Mouse (Mus musculus) embryonic facial prominence, embryonic 15.5 days (tissue): Measurements from ENCODE around the gene Mbd5. TPM values are rescaled to one million over a fixed set of nuclear protein-coding genes. Genes with fewer than 3 reads are reported as not detected.
A peak's percentile ranks its signal among the peaks of the same experiment; 100 is the strongest.

Source experiments
- ATAC-seq: fragments of 200-750 bp; cut with Nextera tagmentation; 2 replicates; pipeline ENCODE4 v1.8.0; 2017; ENCODE audit warnings: low read depth, moderate TSS enrichment; ENCODE audit not compliant: insufficient number of reproducible peaks, low FRiP score, low TSS enrichment
- H3K27ac ChIP-seq: fragments of 300-500 bp; sonication (generic); replicated peaks from 2 replicates; pipeline ENCODE4 v1.5.1; 2015; ENCODE audit warnings: mild to moderate bottlenecking, inconsistent platforms
- H3K27me3 ChIP-seq: fragments of 300-500 bp; sonication (generic); 2 replicates; pipeline ENCODE4 v1.6.1; 2015; ENCODE audit warnings: inconsistent platforms
- H3K36me3 ChIP-seq: fragments of 300-500 bp; sonication (generic); 2 replicates; pipeline ENCODE4 v1.6.1; 2015; ENCODE audit warnings: mild to moderate bottlenecking, inconsistent platforms
- H3K4me1 ChIP-seq: fragments of 300-500 bp; sonication (generic); 2 replicates; pipeline ENCODE4 v1.6.1; 2015; ENCODE audit warnings: inconsistent platforms
- H3K4me2 ChIP-seq: fragments of 300-500 bp; sonication (generic); replicated peaks from 2 replicates; pipeline ENCODE4 v1.6.1; 2015; ENCODE audit warnings: mild to moderate bottlenecking, inconsistent platforms
- H3K4me3 ChIP-seq: fragments of 300-500 bp; sonication (generic); replicated peaks from 2 replicates; pipeline ENCODE4 v1.5.1; 2015; ENCODE audit warnings: mild to moderate bottlenecking, inconsistent platforms
- H3K9ac ChIP-seq: fragments of 300-500 bp; sonication (generic); 2 replicates; pipeline ENCODE4 v1.6.1; 2015; ENCODE audit warnings: inconsistent platforms
- H3K9me3 ChIP-seq: fragments of 300-500 bp; sonication (generic); replicated peaks from 2 replicates; pipeline ENCODE4 v1.6.1; 2016; ENCODE audit warnings: inconsistent platforms
- WGBS: fragments of 180-500 bp; shearing (Covaris S2); methylation state at CpG from one replicate; pipeline ENCODE4 v1.1.7; 2015; 5-methylcytosine and 5-hydroxymethylcytosine counted together
- polyA plus RNA-seq: library from polyadenylated mRNA; unstranded; fragments of >200 nt; fragmentation: Nextera tagmentation; extraction: Ambion mirVana; gene quantifications from 2 replicates; pipeline ENCODE4 v1.2.1, GENCODE M21; 2015

Mbd5 gene
- polyA plus RNA-seq, 1 experiment from 2014 or later: 28.4 TPM

- 44% methylated on average over 11 of the region's 11 CpGs for WGBS
Observed at GRCm38 (mm10) chr2:49272295-49272967, 323.1 kb downstream of the Mbd5 start.

GRCm38 (mm10) chr2:49276017-49276722 lies 326.9 kb downstream of the Mbd5 start:
- Histone ChIP-seq H3K9me3 (no peaks in the 10 kb centered on the region), H3K9ac (no peak overlapping the region), H3K4me2 (no peak overlapping the region), H3K4me1 (no peaks in the 10 kb centered on the region), H3K4me3 (no peak overlapping the region), H3K27me3 (no peaks in the 10 kb centered on the region), H3K27ac (no peak overlapping the region), H3K36me3 (peaks cover 5% of the 10 kb centered on the region; the same call in 1 of the 2 replicates)
- WGBS: 89% methylated on average over 4 of the region's 4 CpGs
- ATAC-seq: no peak

More at GRCm38 (mm10) chr2:49272295-49272967, 323.1 kb downstream of the Mbd5 start:
- Histone ChIP-seq H3K9ac (no peak overlapping the region), H3K4me2 (no peak overlapping the region), H3K27ac (no peak overlapping the region), H3K9me3 (no peaks in the 10 kb centered on the region), H3K4me3 (no peak overlapping the region), H3K4me1 (no peaks in the 10 kb centered on the region), H3K36me3 (no peaks in the 10 kb centered on the region), H3K27me3 (no peaks in the 10 kb centered on the region)
- no peak for ATAC-seq

GRCm38 (mm10) chr2:49280496-49280895 lies 331.2 kb downstream of the Mbd5 start:
- Histone ChIP-seq H3K9ac (no peak overlapping the region), H3K4me3 (no peak overlapping the region), H3K27ac (no peak overlapping the region), H3K4me1 (no peaks in the 10 kb centered on the region), H3K27me3 (no peaks in the 10 kb centered on the region), H3K9me3 (no peaks in the 10 kb centered on the region), H3K4me2 (no peak overlapping the region), H3K36me3 (peaks cover 5% of the 10 kb centered on the region; the same call in 1 of the 2 replicates)
- no peak for ATAC-seq

- ATAC-seq: no peak
- no peak overlapping the region for H3K4me2 ChIP-seq
- H3K9me3 ChIP-seq: no peaks in the 10 kb centered on the region
- no peak overlapping the region for H3K9ac ChIP-seq
- H3K27me3 ChIP-seq: no peaks in the 10 kb centered on the region
- H3K4me3 ChIP-seq: no peak overlapping the region
- peaks cover 5% of the 10 kb centered on the region; the same call in 1 of the 2 replicates for H3K36me3 ChIP-seq
- no peaks in the 10 kb centered on the region for H3K4me1 ChIP-seq
- no peak overlapping the region for H3K27ac ChIP-seq
Observed at GRCm38 (mm10) chr2:49283583-49283982, 334.3 kb downstream of the Mbd5 start.

GRCm38 (mm10) chr2:49286965-49287364 lies 337.7 kb downstream of the Mbd5 start:
- Histone ChIP-seq H3K4me3 (no peak overlapping the region), H3K9ac (no peak overlapping the region), H3K27ac (no peak overlapping the region), H3K9me3 (no peaks in the 10 kb centered on the region), H3K27me3 (no peaks in the 10 kb centered on the region), H3K4me1 (no peaks in the 10 kb centered on the region), H3K4me2 (no peak overlapping the region), H3K36me3 (no peaks in the 10 kb centered on the region)
- ATAC-seq: no peak
- WGBS: 37% methylated on average over 1 of the region's 1 CpGs

- no peak for ATAC-seq
- no peaks in the 10 kb centered on the region for H3K27me3 ChIP-seq
- H3K36me3 ChIP-seq: no peaks in the 10 kb centered on the region
- H3K9me3 ChIP-seq: no peaks in the 10 kb centered on the region
- no peak overlapping the region for H3K9ac ChIP-seq
- no peak overlapping the region for H3K4me2 ChIP-seq
- H3K27ac ChIP-seq: no peak overlapping the region
- 79% methylated on average over 2 of the region's 2 CpGs for WGBS
- H3K4me3 ChIP-seq: no peak overlapping the region
- no peaks in the 10 kb centered on the region for H3K4me1 ChIP-seq
Observed at GRCm38 (mm10) chr2:49291709-49292108, 342.4 kb downstream of the Mbd5 start.

GRCm38 (mm10) chr2:49312629-49313447 lies 363.5 kb downstream of the Mbd5 start:
- no peaks in the 10 kb centered on the region for H3K36me3 ChIP-seq
- H3K4me3 ChIP-seq: peak overlapping the region; percentile 45
- H3K4me1 ChIP-seq: no peaks in the 10 kb centered on the region
- H3K4me2 ChIP-seq: peak overlapping the region; percentile 46
- no peaks in the 10 kb centered on the region for H3K27me3 ChIP-seq
- 31% methylated on average over 19 of the region's 19 CpGs for WGBS
- no peaks in the 10 kb centered on the region for H3K9me3 ChIP-seq
- H3K9ac ChIP-seq: 0 out of 2 replicates have a peak overlapping the region, but pooled peaks have one; percentile 9
- peak; percentile 63; the same call in 1 of the 2 replicates for ATAC-seq
- no peak overlapping the region for H3K27ac ChIP-seq

GRCm38 (mm10) chr2:49333594-49333993 lies 384.3 kb downstream of the Mbd5 start:
- 90% methylated on average over 7 of the region's 7 CpGs for WGBS
- ATAC-seq: no peak
- no peak overlapping the region for H3K4me3 ChIP-seq

GRCm38 (mm10) chr2:49335267-49335666 lies 386.0 kb downstream of the Mbd5 start:
- H3K9me3 ChIP-seq: no peaks in the 10 kb centered on the region
- ATAC-seq: no peak
- no peaks in the 10 kb centered on the region for H3K27me3 ChIP-seq
- no peaks in the 10 kb centered on the region for H3K36me3 ChIP-seq
- H3K27ac ChIP-seq: no peak overlapping the region
- no peaks in the 10 kb centered on the region for H3K4me1 ChIP-seq
- WGBS: 86% methylated on average over 9 of the region's 9 CpGs
- no peak overlapping the region for H3K4me3 ChIP-seq
- no peak overlapping the region for H3K4me2 ChIP-seq
- no peak overlapping the region for H3K9ac ChIP-seq

More at GRCm38 (mm10) chr2:49333594-49333993, 384.3 kb downstream of the Mbd5 start:
- no peak overlapping the region for H3K4me2 ChIP-seq
- H3K36me3 ChIP-seq: no peaks in the 10 kb centered on the region
- H3K27ac ChIP-seq: no peak overlapping the region
- no peaks in the 10 kb centered on the region for H3K27me3 ChIP-seq
- no peaks in the 10 kb centered on the region for H3K9me3 ChIP-seq
- H3K9ac ChIP-seq: no peak overlapping the region
- no peaks in the 10 kb centered on the region for H3K4me1 ChIP-seq

GRCm38 (mm10) chr2:49344287-49344686 lies 395.0 kb downstream of the Mbd5 start:
- Histone ChIP-seq H3K27ac (no peak overlapping the region), H3K9me3 (no peaks in the 10 kb centered on the region), H3K9ac (no peak overlapping the region), H3K4me3 (no peak overlapping the region), H3K27me3 (no peaks in the 10 kb centered on the region), H3K4me1 (no peaks in the 10 kb centered on the region), H3K36me3 (no peaks in the 10 kb centered on the region), H3K4me2 (no peak overlapping the region)
- no peak for ATAC-seq
- 83% methylated on average over 2 of the region's 2 CpGs for WGBS

- Histone ChIP-seq H3K9ac (no peak overlapping the region), H3K27ac (no peak overlapping the region), H3K4me2 (no peak overlapping the region), H3K36me3 (no peaks in the 10 kb centered on the region), H3K4me3 (no peak overlapping the region), H3K27me3 (no peaks in the 10 kb centered on the region), H3K9me3 (no peaks in the 10 kb centered on the region), H3K4me1 (no peaks in the 10 kb centered on the region)
- no peak for ATAC-seq
- 67% methylated on average over 2 of the region's 2 CpGs for WGBS
Observed at GRCm38 (mm10) chr2:49345786-49346185, 396.5 kb downstream of the Mbd5 start.
